ENCODE assay signal across 19 mouse cellular contexts in genomic region chr10:110962172-110962571, GRCm38 (mm10). TPM values are rescaled to one million over a fixed set of nuclear protein-coding genes. Genes with fewer than 3 reads are reported as not detected.
A peak's percentile ranks its signal among the peaks of the same experiment; 100 is the strongest.
DNase-seq lines count a peak whose midpoint lies in the region; ATAC-seq and TF ChIP-seq lines count a peak whose summit lies in the region.
"Had no signal": no experiment of that assay in that cellular context is flagged by ENCODE, and none has a peak within 500 bp of the region (broad histone marks: within the 10 kb centered on the region; RNA-seq: fewer than 3 reads in every experiment).

No protein-coding gene starts in this region.

- no peak overlapping the region for H3K9ac ChIP-seq in hindbrain, postnatal 0 days (replicated peaks; ENCODE audit: low read length)
- no peak overlapping the region for H3K9ac ChIP-seq in hindbrain, embryonic 12.5 days
- no peak overlapping the region for H3K9ac ChIP-seq in liver, postnatal 0 days (replicated peaks)
- H3K9ac ChIP-seq in ES-Bruce4 (ENCODE audit: low read depth, poor library complexity, severe bottlenecking) = no peak overlapping the region
- H3K9ac ChIP-seq: embryonic facial prominence, embryonic 15.5 days; forebrain, embryonic 15.5 days; heart, embryonic 15.5 days; hindbrain, embryonic 15.5 days; midbrain, embryonic 13.5 days; neural tube, embryonic 13.5 days had no signal

- TF ChIP-seq POLR2A in ES-Bruce4 (IDR thresholded peaks at IDR 0.05; ENCODE audit: insufficient read depth, low read length) = no peak

- H3K9me3 ChIP-seq in hindbrain, postnatal 0 days (ENCODE audit: low read length) = no peaks in the 10 kb centered on the region
- H3K9me3 ChIP-seq in hindbrain, embryonic 12.5 days (replicated peaks) = no peaks in the 10 kb centered on the region
- no peaks in the 10 kb centered on the region for H3K9me3 ChIP-seq in liver, postnatal 0 days (ENCODE audit: low read length)
- no peaks in the 10 kb centered on the region for H3K9me3 ChIP-seq in ES-Bruce4 (replicated peaks; ENCODE audit: control insufficient read depth, insufficient read depth, low read length, poor library complexity, severe bottlenecking)
- H3K9me3 ChIP-seq: embryonic facial prominence, embryonic 15.5 days; forebrain, embryonic 15.5 days; G1E; heart, embryonic 15.5 days; hindbrain, embryonic 15.5 days; midbrain, embryonic 13.5 days; neural tube, embryonic 13.5 days had no signal

- no peaks in the 10 kb centered on the region for H3K27me3 ChIP-seq in hindbrain, postnatal 0 days (ENCODE audit: insufficient read depth, low read length)
- H3K27me3 ChIP-seq in hindbrain, embryonic 12.5 days = no peaks in the 10 kb centered on the region
- H3K27me3 ChIP-seq in liver, postnatal 0 days (ENCODE audit: insufficient read depth, low read length) = no peaks in the 10 kb centered on the region
- no peaks in the 10 kb centered on the region for H3K27me3 ChIP-seq in ES-Bruce4 (ENCODE audit: control insufficient read depth, insufficient read depth, low read length, poor library complexity, severe bottlenecking)
- H3K27me3 ChIP-seq: embryonic facial prominence, embryonic 15.5 days; forebrain, embryonic 15.5 days; heart, embryonic 15.5 days; hindbrain, embryonic 15.5 days; midbrain, embryonic 13.5 days; neural tube, embryonic 13.5 days had no signal

- no peak for DNase-seq in hindbrain, postnatal 0 days (ENCODE audit: low spot score)
- DNase-seq in liver, postnatal 0 days = no peak
- DNase-seq in liver = no peak
- DNase-seq in natural killer cell, adult 2 months (ENCODE audit: low spot score in 2 of 2) = no peak
- DNase-seq: cerebellum, postnatal 25 days; gastrocnemius, postnatal 10 days; left cerebral cortex, postnatal 4 days; retina, postnatal 1 day had no signal

- WGBS in hindbrain, postnatal 0 days = 34% methylated on average over 1 of the region's 1 CpGs
- 36% methylated on average over 1 of the region's 1 CpGs for WGBS in hindbrain, embryonic 12.5 days
- 46% methylated on average over 1 of the region's 1 CpGs for WGBS in liver, postnatal 0 days (ENCODE audit: insufficient replicate concordance)

- H3K27ac ChIP-seq in hindbrain, postnatal 0 days = no peak overlapping the region
- no peak overlapping the region for H3K27ac ChIP-seq in hindbrain, embryonic 12.5 days
- H3K27ac ChIP-seq in liver, postnatal 0 days (ENCODE audit: low read depth) = no peak overlapping the region
- no peak overlapping the region for H3K27ac ChIP-seq in ES-Bruce4 (ENCODE audit: insufficient read depth, low read length)
- H3K27ac ChIP-seq: embryonic facial prominence, embryonic 15.5 days; forebrain, embryonic 15.5 days; heart, embryonic 15.5 days; hindbrain, embryonic 15.5 days; midbrain, embryonic 13.5 days; neural tube, embryonic 13.5 days had no signal

- H3K4me2 ChIP-seq in hindbrain, postnatal 0 days (ENCODE audit: low read depth, low read length) = no peak overlapping the region
- H3K4me2 ChIP-seq in hindbrain, embryonic 12.5 days (replicated peaks) = no peak overlapping the region
- no peak overlapping the region for H3K4me2 ChIP-seq in liver, postnatal 0 days (ENCODE audit: low read depth, low read length)
- H3K4me2 ChIP-seq: embryonic facial prominence, embryonic 15.5 days; forebrain, embryonic 15.5 days; heart, embryonic 15.5 days; hindbrain, embryonic 15.5 days; midbrain, embryonic 13.5 days; neural tube, embryonic 13.5 days had no signal

- peaks cover 18% of the 10 kb centered on the region for H3K36me3 ChIP-seq in hindbrain, postnatal 0 days (ENCODE audit: insufficient read depth, low read length)
- H3K36me3 ChIP-seq in hindbrain, embryonic 12.5 days = peaks cover 28% of the 10 kb centered on the region
- H3K36me3 ChIP-seq in liver, postnatal 0 days (replicated peaks; ENCODE audit: insufficient read depth, low read length) = peaks cover 22% of the 10 kb centered on the region
- no peaks in the 10 kb centered on the region for H3K36me3 ChIP-seq in ES-Bruce4 (ENCODE audit: control insufficient read depth, insufficient read depth, low read length, poor library complexity, severe bottlenecking)

- no peaks in the 10 kb centered on the region for H3K4me1 ChIP-seq in hindbrain, postnatal 0 days (ENCODE audit: insufficient read depth, low read length)
- H3K4me1 ChIP-seq in hindbrain, embryonic 12.5 days = no peaks in the 10 kb centered on the region
- no peaks in the 10 kb centered on the region for H3K4me1 ChIP-seq in liver, postnatal 0 days (ENCODE audit: insufficient read depth)
- no peaks in the 10 kb centered on the region for H3K4me1 ChIP-seq in ES-Bruce4 (ENCODE audit: control insufficient read depth, insufficient read depth, low read length)
- H3K4me1 ChIP-seq: embryonic facial prominence, embryonic 15.5 days; forebrain, embryonic 15.5 days; heart, embryonic 15.5 days; hindbrain, embryonic 15.5 days; midbrain, embryonic 13.5 days; neural tube, embryonic 13.5 days had no signal

- peak; percentile 36; the same call in 1 of the 2 replicates for TF ChIP-seq CTCF in hindbrain, postnatal 0 days (IDR thresholded peaks at IDR 0.05; ENCODE audit: low read depth)
- peak; percentile 45 for TF ChIP-seq CTCF in liver, postnatal 0 days (IDR thresholded peaks at IDR 0.05; ENCODE audit: low read depth)
- TF ChIP-seq CTCF in ES-Bruce4 (IDR thresholded peaks at IDR 0.05; ENCODE audit: low read depth, low read length) = peak; percentile 23

- TF ChIP-seq EP300 in liver, postnatal 0 days (IDR thresholded peaks at IDR 0.05; ENCODE audit: low read depth) = no peak
- no peak for TF ChIP-seq EP300 in ES-Bruce4 (IDR thresholded peaks at IDR 0.05; ENCODE audit: insufficient read depth, low read depth, low read length)

- ATAC-seq in hindbrain, postnatal 0 days = no peak
- ATAC-seq in hindbrain, embryonic 12.5 days (ENCODE audit: low FRiP score) = no peak
- no peak for ATAC-seq in liver, postnatal 0 days
- ATAC-seq in megakaryocyte progenitor cell, adult 5-6 weeks (replicated peaks; ENCODE audit: poor library complexity) = peak; percentile 54; the same call in 1 of the 2 replicates
- ATAC-seq in CD4-positive, CD25-positive, alpha-beta regulatory T cell, adult 4 months = no peak
- ATAC-seq: forebrain, embryonic 15.5 days; midbrain, embryonic 13.5 days had no signal

- no peak overlapping the region for H3K4me3 ChIP-seq in hindbrain, postnatal 0 days (ENCODE audit: low read length)
- H3K4me3 ChIP-seq in hindbrain, embryonic 12.5 days = no peak overlapping the region
- no peak overlapping the region for H3K4me3 ChIP-seq in liver, postnatal 0 days (ENCODE audit: low read depth, low read length)
- no peak overlapping the region for H3K4me3 ChIP-seq in ES-Bruce4 (ENCODE audit: low read depth, low read length)
- H3K4me3 ChIP-seq: embryonic facial prominence, embryonic 15.5 days; forebrain, embryonic 15.5 days; heart, embryonic 15.5 days; hindbrain, embryonic 15.5 days; midbrain, embryonic 13.5 days; neural tube, embryonic 13.5 days had no signal

RNA-seq across cellular contexts. Expression of gene Csrp2, which starts 42.6 kb away (rescaled TPM):
- 43.2 and 76.3 TPM in 2 replicates for total RNA-seq in hindbrain, postnatal 0 days (2014; rRNA removed)
- 81.1 and 99.6 TPM in 2 replicates for polyA plus RNA-seq in hindbrain, postnatal 0 days (2015; fragmentation: Nextera tagmentation; extraction: Ambion mirVana)
- polyA plus RNA-seq in hindbrain, embryonic 12.5 days (2016; fragmentation: Nextera tagmentation; extraction: Ambion mirVana) = 148 and 160 TPM in 2 replicates
- 19.2 and 21.2 TPM in 2 replicates for polyA plus RNA-seq in liver, postnatal 0 days (2015; fragmentation: Nextera tagmentation; extraction: Ambion mirVana)
- polyA plus RNA-seq in ES-Bruce4 (2011; ENCODE audit: insufficient read depth, insufficient read length, low read depth, missing spikeins) = 221 and 242 TPM in 2 replicates
- total RNA-seq in megakaryocyte progenitor cell, adult 5-6 weeks (2015) = 19.3 and 26.5 TPM in 2 replicates
- 61.1 and 92.4 TPM in 2 replicates for total RNA-seq in megakaryocyte progenitor cell, adult 5-6 weeks (2017)
- polyA plus RNA-seq in CD4-positive, CD25-positive, alpha-beta regulatory T cell, adult 4 months (2017; shearing (Covaris generic)) = 1 to 10 TPM; 3.1 to 7.4 TPM
- polyA plus RNA-seq: G1E had no signal

RNA-seq across cellular contexts. Expression of gene Zdhhc17, which starts 47.8 kb away (rescaled TPM):
- total RNA-seq in hindbrain, postnatal 0 days (2014; rRNA removed) = 40.7 and 45.1 TPM in 2 replicates
- 41.0 and 44.8 TPM in 2 replicates for polyA plus RNA-seq in hindbrain, postnatal 0 days (2015; fragmentation: Nextera tagmentation; extraction: Ambion mirVana)
- polyA plus RNA-seq in hindbrain, embryonic 12.5 days (2016; fragmentation: Nextera tagmentation; extraction: Ambion mirVana) = 45.1 and 48.1 TPM in 2 replicates
- polyA plus RNA-seq in liver, postnatal 0 days (2015; fragmentation: Nextera tagmentation; extraction: Ambion mirVana) = 4.1 and 4.9 TPM in 2 replicates
- 31.3 and 33.6 TPM in 2 replicates for polyA plus RNA-seq in ES-Bruce4 (2011; ENCODE audit: insufficient read depth, insufficient read length, low read depth, missing spikeins)
- total RNA-seq in megakaryocyte progenitor cell, adult 5-6 weeks (2015) = 16.3 and 25.2 TPM in 2 replicates
- total RNA-seq in megakaryocyte progenitor cell, adult 5-6 weeks (2017) = 15.9 and 21.5 TPM in 2 replicates
- 10 to 100 TPM; 19.7 to 22.7 TPM for polyA plus RNA-seq in CD4-positive, CD25-positive, alpha-beta regulatory T cell, adult 4 months (2017; shearing (Covaris generic))
